Mouse (Mus musculus): ENCODE data around the gene 0610012G03Rik. TPM values are rescaled to one million over a fixed set of nuclear protein-coding genes. Genes with fewer than 3 reads are reported as not detected.
"Not testable (repeated sequence)": the region's sequence is repeated elsewhere in the genome, so short reads cannot be mapped to it uniquely, and the experiment has no call there.

Gene 0610012G03Rik
- polyA plus RNA-seq, 1 experiment from 2014 or later: 115 TPM

DNA sequence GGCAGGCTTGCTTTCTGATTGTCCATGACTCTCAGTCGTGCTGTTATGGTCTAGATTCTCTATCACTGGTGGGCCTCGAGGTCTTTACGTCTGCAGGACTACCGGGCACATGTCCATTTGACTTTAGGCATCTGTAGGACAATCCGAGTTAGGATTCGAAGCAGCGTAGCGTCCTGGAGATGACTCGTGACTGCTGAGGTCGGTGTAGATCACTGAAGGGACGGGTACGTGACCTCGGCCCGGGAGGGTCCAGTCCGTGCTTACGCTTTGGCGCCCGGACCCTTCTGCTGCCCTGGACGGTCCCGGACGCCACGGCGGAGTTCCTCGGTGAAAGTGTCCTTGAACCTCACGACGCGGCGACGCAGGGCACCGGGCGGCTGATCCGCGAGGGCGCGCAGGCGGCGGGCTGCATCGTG, 385 bp downstream of the 0610012G03Rik start:
- Histone ChIP-seq H3K9me3 (ENCODE audit: control insufficient read depth, low read length) (no peaks in the 10 kb centered on the region), H3K4me3 (replicated peaks; ENCODE audit: low read depth, low read length) (peak overlapping the region; percentile 95), H3K36me3 (ENCODE audit: control insufficient read depth, insufficient read depth, low read length) (peaks cover 15% of the 10 kb centered on the region), H3K27ac (replicated peaks; ENCODE audit: low read depth, low read length) (peak overlapping the region; percentile 89), H3K4me1 (ENCODE audit: control insufficient read depth, insufficient read depth, low read length) (peaks cover 24% of the 10 kb centered on the region), H3K4me2 (ENCODE audit: low read length) (peak overlapping the region; percentile 92), H3K27me3 (ENCODE audit: control insufficient read depth, insufficient read depth, low read length) (no peaks in the 10 kb centered on the region), H3K9ac (replicated peaks; ENCODE audit: low read length) (peak overlapping the region; percentile 90)
- peak; percentile 63; the same call in 1 of the 2 replicates for ATAC-seq (ENCODE audit: low FRiP score, low TSS enrichment)
- no peak for DNase-seq
- WGBS: under 1% methylated on average over 38 of the region's 38 CpGs

GRCm38 (mm10) chr16:31947333-31947732, 961 bp downstream of the 0610012G03Rik start:
- H3K9me3 ChIP-seq (ENCODE audit: control insufficient read depth, low read length): no peaks in the 10 kb centered on the region
- peak overlapping the region; percentile 92 for H3K4me2 ChIP-seq (ENCODE audit: low read length)
- H3K27ac ChIP-seq (replicated peaks; ENCODE audit: low read depth, low read length): peak overlapping the region; percentile 89; the same call in 1 of the 2 replicates
- no peaks in the 10 kb centered on the region for H3K27me3 ChIP-seq (ENCODE audit: control insufficient read depth, insufficient read depth, low read length)
- H3K4me1 ChIP-seq (ENCODE audit: control insufficient read depth, insufficient read depth, low read length): peaks cover 24% of the 10 kb centered on the region
- ATAC-seq (ENCODE audit: low FRiP score, low TSS enrichment) (no peak), DNase-seq (no peak)
- peaks cover 13% of the 10 kb centered on the region for H3K36me3 ChIP-seq (ENCODE audit: control insufficient read depth, insufficient read depth, low read length)
- H3K9ac ChIP-seq (replicated peaks; ENCODE audit: low read length): peak overlapping the region; percentile 90
- WGBS: 40% methylated on average over 8 of the region's 8 CpGs
- peak overlapping the region; percentile 95 for H3K4me3 ChIP-seq (replicated peaks; ENCODE audit: low read depth, low read length)

DNA sequence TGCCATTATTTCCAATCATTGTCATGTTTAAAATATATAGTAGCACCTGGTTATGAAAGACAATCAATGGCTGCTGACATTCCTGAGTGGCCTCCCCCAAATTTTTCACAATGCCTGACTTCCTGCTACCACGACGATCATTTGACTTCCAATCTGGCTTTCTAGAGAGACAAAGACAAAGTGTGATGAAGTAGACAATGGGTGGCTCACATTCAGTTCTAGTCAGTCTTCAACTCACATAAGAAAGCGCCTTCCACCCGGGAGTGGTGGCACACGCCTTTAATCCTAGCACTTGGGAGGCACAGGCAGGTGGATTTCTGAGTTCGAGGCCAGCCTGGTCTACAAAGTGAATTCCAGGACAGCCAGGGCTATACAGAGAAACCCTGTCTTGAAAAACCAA, 2.3 kb downstream of the 0610012G03Rik start:
- not testable (repeated sequence) for H3K9me3 ChIP-seq (ENCODE audit: control insufficient read depth, low read length); H3K9ac ChIP-seq (replicated peaks; ENCODE audit: low read length); ATAC-seq (ENCODE audit: low FRiP score, low TSS enrichment); H3K4me3 ChIP-seq (replicated peaks; ENCODE audit: low read depth, low read length); DNase-seq; H3K27ac ChIP-seq (replicated peaks; ENCODE audit: low read depth, low read length); H3K27me3 ChIP-seq (ENCODE audit: control insufficient read depth, insufficient read depth, low read length); H3K36me3 ChIP-seq (ENCODE audit: control insufficient read depth, insufficient read depth, low read length)
- H3K4me1 ChIP-seq (ENCODE audit: control insufficient read depth, insufficient read depth, low read length): peaks cover 24% of the 10 kb centered on the region
- WGBS: 88% methylated on average over 6 of the region's 6 CpGs
- H3K4me2 ChIP-seq (ENCODE audit: low read length): 0 out of 2 replicates have a peak overlapping the region, but pooled peaks have one; percentile 92

GRCm38 (mm10) chr16:31945372-31945771, 2.9 kb downstream of the 0610012G03Rik start:
- H3K4me2 ChIP-seq (ENCODE audit: low read length): no peak overlapping the region
- no peaks in the 10 kb centered on the region for H3K9me3 ChIP-seq (ENCODE audit: control insufficient read depth, low read length)
- ATAC-seq (ENCODE audit: low FRiP score, low TSS enrichment): no peak
- H3K4me1 ChIP-seq (ENCODE audit: control insufficient read depth, insufficient read depth, low read length): peaks cover 24% of the 10 kb centered on the region
- WGBS: 90% methylated on average over 6 of the region's 6 CpGs
- DNase-seq: no peak
- H3K36me3 ChIP-seq (ENCODE audit: control insufficient read depth, insufficient read depth, low read length): 0 out of 2 replicates have a peak, but pooled peaks cover 3% of the 10 kb centered on the region
- no peak overlapping the region for H3K4me3 ChIP-seq (replicated peaks; ENCODE audit: low read depth, low read length)
- no peak overlapping the region for H3K27ac ChIP-seq (replicated peaks; ENCODE audit: low read depth, low read length)
- H3K9ac ChIP-seq (replicated peaks; ENCODE audit: low read length): no peak overlapping the region
- no peaks in the 10 kb centered on the region for H3K27me3 ChIP-seq (ENCODE audit: control insufficient read depth, insufficient read depth, low read length)

- Histone ChIP-seq H3K4me3 (replicated peaks; ENCODE audit: low read depth, low read length) (no peak overlapping the region), H3K36me3 (ENCODE audit: control insufficient read depth, insufficient read depth, low read length) (0 out of 2 replicates have a peak, but pooled peaks cover 3% of the 10 kb centered on the region), H3K4me2 (ENCODE audit: low read length) (no peak overlapping the region), H3K27ac (replicated peaks; ENCODE audit: low read depth, low read length) (no peak overlapping the region), H3K27me3 (ENCODE audit: control insufficient read depth, insufficient read depth, low read length) (no peaks in the 10 kb centered on the region), H3K9me3 (ENCODE audit: control insufficient read depth, low read length) (no peaks in the 10 kb centered on the region), H3K9ac (replicated peaks; ENCODE audit: low read length) (no peak overlapping the region), H3K4me1 (ENCODE audit: control insufficient read depth, insufficient read depth, low read length) (peaks cover 24% of the 10 kb centered on the region)
- WGBS: 91% methylated on average over 12 of the region's 12 CpGs
- no peak for ATAC-seq (ENCODE audit: low FRiP score, low TSS enrichment)
- no peak for DNase-seq
Measured at GRCm38 (mm10) chr16:31944698-31945255, 3.5 kb downstream of the 0610012G03Rik start.

DNA sequence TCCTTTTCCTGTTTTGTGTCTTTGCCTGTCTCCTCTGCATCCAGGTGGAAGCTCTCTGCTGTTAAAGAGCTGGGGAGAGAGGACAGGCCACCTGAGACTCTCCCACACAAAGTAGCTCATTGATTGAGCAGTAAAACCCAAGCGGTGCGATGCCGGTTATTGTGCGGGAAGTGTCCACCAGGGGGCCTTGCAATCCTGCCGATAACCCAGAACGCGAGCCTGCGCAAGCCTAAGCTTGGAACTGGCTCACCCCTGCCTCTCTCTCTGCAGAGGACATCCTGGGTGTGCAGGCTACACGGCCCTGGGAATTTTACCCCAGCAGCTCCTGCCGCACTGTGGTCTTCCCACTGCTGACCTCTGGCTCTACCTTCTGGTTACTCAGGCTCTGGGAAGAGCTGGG, 4.3 kb downstream of the 0610012G03Rik start:
- no peak overlapping the region for H3K4me2 ChIP-seq (ENCODE audit: low read length)

DNA sequence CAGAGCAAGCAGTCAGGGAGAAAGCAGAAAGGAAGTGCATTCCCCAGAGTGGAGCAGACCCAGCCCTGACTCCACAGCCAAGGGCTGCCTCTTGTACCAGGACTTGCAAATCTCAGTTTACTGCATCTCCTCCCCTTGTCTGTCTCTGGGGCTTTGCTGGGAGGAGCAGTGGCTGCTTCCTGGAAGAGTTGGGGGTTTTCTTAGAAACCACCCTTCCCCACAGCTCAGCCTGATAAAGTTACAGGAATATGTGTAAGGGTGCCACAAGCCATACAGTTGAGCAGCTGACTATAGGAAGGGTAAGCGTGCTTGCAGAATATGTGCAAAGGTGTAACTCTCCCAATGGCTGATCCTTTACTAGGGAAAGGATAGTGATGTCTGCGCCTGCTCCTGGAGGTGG, 7.7 kb downstream of the 0610012G03Rik start:
- Histone ChIP-seq H3K4me3 (replicated peaks; ENCODE audit: low read depth, low read length) (no peak overlapping the region), H3K27ac (replicated peaks; ENCODE audit: low read depth, low read length) (no peak overlapping the region), H3K9me3 (ENCODE audit: control insufficient read depth, low read length) (no peaks in the 10 kb centered on the region), H3K9ac (replicated peaks; ENCODE audit: low read length) (no peak overlapping the region), H3K4me2 (ENCODE audit: low read length) (no peak overlapping the region), H3K4me1 (ENCODE audit: control insufficient read depth, insufficient read depth, low read length) (peaks cover 3% of the 10 kb centered on the region; the same call in 1 of the 2 replicates), H3K27me3 (ENCODE audit: control insufficient read depth, insufficient read depth, low read length) (peaks cover 1% of the 10 kb centered on the region; the same call in 1 of the 2 replicates), H3K36me3 (ENCODE audit: control insufficient read depth, insufficient read depth, low read length) (0 out of 2 replicates have a peak, but pooled peaks cover 3% of the 10 kb centered on the region)
- WGBS: 81% methylated on average over 2 of the region's 2 CpGs
- DNase-seq (no peak), ATAC-seq (ENCODE audit: low FRiP score, low TSS enrichment) (no peak)

More for the DNA sequence above, 4.3 kb downstream of the 0610012G03Rik start:
- WGBS: 3% methylated on average over 10 of the region's 10 CpGs
- Histone ChIP-seq H3K27ac (replicated peaks; ENCODE audit: low read depth, low read length) (no peak overlapping the region), H3K4me1 (ENCODE audit: control insufficient read depth, insufficient read depth, low read length) (peaks cover 17% of the 10 kb centered on the region), H3K9ac (replicated peaks; ENCODE audit: low read length) (no peak overlapping the region; the same call in 1 of the 2 replicates), H3K27me3 (ENCODE audit: control insufficient read depth, insufficient read depth, low read length) (no peaks in the 10 kb centered on the region), H3K4me3 (replicated peaks; ENCODE audit: low read depth, low read length) (no peak overlapping the region), H3K36me3 (ENCODE audit: control insufficient read depth, insufficient read depth, low read length) (0 out of 2 replicates have a peak, but pooled peaks cover 3% of the 10 kb centered on the region), H3K9me3 (ENCODE audit: control insufficient read depth, low read length) (no peaks in the 10 kb centered on the region)
- DNase-seq: peak; percentile 88
- no peak for ATAC-seq (ENCODE audit: low FRiP score, low TSS enrichment)

GRCm38 (mm10) chr16:31938856-31939255, 9.4 kb downstream of the 0610012G03Rik start:
- no peak overlapping the region for H3K9ac ChIP-seq (replicated peaks; ENCODE audit: low read length)
- peaks cover 4% of the 10 kb centered on the region; the same call in 1 of the 2 replicates for H3K27me3 ChIP-seq (ENCODE audit: control insufficient read depth, insufficient read depth, low read length)
- ATAC-seq (ENCODE audit: low FRiP score, low TSS enrichment) (no peak), DNase-seq (no peak)
- peaks cover 13% of the 10 kb centered on the region for H3K4me1 ChIP-seq (ENCODE audit: control insufficient read depth, insufficient read depth, low read length)
- no peaks in the 10 kb centered on the region for H3K36me3 ChIP-seq (ENCODE audit: control insufficient read depth, insufficient read depth, low read length)
- no peak overlapping the region for H3K27ac ChIP-seq (replicated peaks; ENCODE audit: low read depth, low read length)
- WGBS: 77% methylated on average over 6 of the region's 6 CpGs
- H3K4me2 ChIP-seq (ENCODE audit: low read length): no peak overlapping the region
- no peaks in the 10 kb centered on the region for H3K9me3 ChIP-seq (ENCODE audit: control insufficient read depth, low read length)
- no peak overlapping the region for H3K4me3 ChIP-seq (replicated peaks; ENCODE audit: low read depth, low read length)

DNA sequence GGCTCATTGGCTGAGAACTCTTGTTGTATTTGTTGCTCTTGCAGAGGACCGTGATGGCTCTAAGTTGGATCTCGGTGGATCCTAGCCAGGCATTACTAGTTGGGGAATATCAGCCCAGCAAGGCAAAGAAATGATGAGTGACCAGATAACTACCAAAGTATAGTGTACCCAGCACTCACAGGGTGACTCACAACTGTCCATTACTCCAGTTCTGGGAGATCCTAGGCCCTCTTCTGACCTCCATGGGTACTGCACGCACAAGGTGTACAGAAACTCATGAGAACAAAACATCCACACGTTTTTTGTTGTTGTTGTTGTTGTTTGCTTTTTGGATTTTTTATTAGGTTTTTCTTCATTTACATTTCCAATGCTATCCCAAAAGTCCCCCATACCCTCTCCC, 11.7 kb downstream of the 0610012G03Rik start:
- Histone ChIP-seq H3K4me1 (ENCODE audit: control insufficient read depth, insufficient read depth, low read length) (peaks cover 20% of the 10 kb centered on the region), H3K27me3 (ENCODE audit: control insufficient read depth, insufficient read depth, low read length) (peaks cover 4% of the 10 kb centered on the region; the same call in 1 of the 2 replicates), H3K4me3 (replicated peaks; ENCODE audit: low read depth, low read length) (no peak overlapping the region), H3K27ac (replicated peaks; ENCODE audit: low read depth, low read length) (no peak overlapping the region), H3K9ac (replicated peaks; ENCODE audit: low read length) (no peak overlapping the region), H3K36me3 (ENCODE audit: control insufficient read depth, insufficient read depth, low read length) (no peaks in the 10 kb centered on the region), H3K9me3 (ENCODE audit: control insufficient read depth, low read length) (no peaks in the 10 kb centered on the region), H3K4me2 (ENCODE audit: low read length) (no peak overlapping the region)
- DNase-seq: no peak
- 92% methylated on average over 4 of the region's 4 CpGs for WGBS
- ATAC-seq (ENCODE audit: low FRiP score, low TSS enrichment): no peak
